Mouse (Mus musculus) central nervous system, embryonic 14 days (tissue): ENCODE measurements around the gene Lmbrd1. TPM values are rescaled to one million over a fixed set of nuclear protein-coding genes. Genes with fewer than 3 reads are reported as not detected.

ENCODE experiments used
- polyA plus RNA-seq: library from polyadenylated mRNA; depleted of rRNA; stranded (reverse); fragments of >200 nt; gene quantifications from 2 replicates; pipeline ENCODE4 v1.2.3, GENCODE M21; 2012; rRNA removed

The Lmbrd1 gene
- 32.9 and 36.5 TPM in 2 replicates for polyA plus RNA-seq

GRCm38 (mm10) chr1:24678205-24678917 is at the start of gene Lmbrd1:
Gene Lmbrd1 (plus strand): TSS chr1:24678630.

Other genes starting within 250 kb of the Lmbrd1 start
- gene Col19a1, start 91.2 kb upstream of the Lmbrd1 start, polyA plus RNA-seq, result 0.27 and 0.44 TPM in 2 replicates